Mouse (Mus musculus): ENCODE data around the gene Gm45521.
A peak's percentile ranks its signal among the peaks of the same experiment; 100 is the strongest.

Gm45521 gene

DNA sequence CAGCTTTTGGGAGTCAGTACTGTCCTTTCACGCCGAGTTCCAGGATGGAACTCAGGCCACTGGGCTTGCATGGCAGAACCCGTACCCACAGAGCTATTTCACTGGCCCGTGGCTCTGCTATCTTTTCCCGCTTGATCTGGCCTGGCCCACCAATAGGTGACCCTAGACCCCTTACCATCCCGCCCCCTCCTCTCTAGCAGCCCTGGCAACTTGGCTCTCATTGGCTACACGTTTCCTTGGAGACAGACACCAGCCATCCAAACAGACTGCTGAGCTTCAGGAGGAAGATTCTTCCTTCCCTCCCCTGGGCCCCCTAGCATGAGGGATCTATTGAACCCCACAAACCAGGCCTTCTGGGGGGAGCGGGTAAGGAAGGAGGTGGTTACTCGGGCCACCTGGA lies at the start of gene Gm45521:
TSS of gene Gm45521 (plus strand) at position 240 of the 400 bp plus-strand sequence.
- no peak for DNase-seq (ENCODE audit: low spot score)

GRCm38 (mm10) chr14:7909472-7909871 lies 47.6 kb upstream of the Gm45521 start:
- DNase-seq (ENCODE audit: low spot score) = no peak

DNA sequence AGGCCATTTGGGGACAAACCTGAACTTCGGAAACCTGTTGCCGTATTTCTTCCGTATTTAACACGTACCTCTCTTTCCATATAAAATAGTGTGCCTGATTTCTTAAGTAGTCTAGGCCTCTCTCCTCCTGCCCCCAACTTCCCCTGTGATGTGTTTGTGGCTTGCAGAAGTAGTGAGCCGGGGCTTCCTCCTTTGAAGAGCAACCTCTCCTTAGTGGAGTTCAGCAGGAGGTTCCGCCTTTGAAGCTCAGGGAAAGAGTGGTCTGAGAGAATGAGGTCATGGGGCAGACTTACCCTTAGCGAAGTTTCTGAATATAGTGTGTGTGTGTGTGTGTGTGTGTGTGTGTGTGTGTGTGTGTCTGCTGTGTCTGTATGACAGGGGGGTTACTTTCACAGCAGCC lies 43.2 kb upstream of the Gm45521 start:
- DNase-seq (ENCODE audit: low spot score) = peak; percentile 34

DNA sequence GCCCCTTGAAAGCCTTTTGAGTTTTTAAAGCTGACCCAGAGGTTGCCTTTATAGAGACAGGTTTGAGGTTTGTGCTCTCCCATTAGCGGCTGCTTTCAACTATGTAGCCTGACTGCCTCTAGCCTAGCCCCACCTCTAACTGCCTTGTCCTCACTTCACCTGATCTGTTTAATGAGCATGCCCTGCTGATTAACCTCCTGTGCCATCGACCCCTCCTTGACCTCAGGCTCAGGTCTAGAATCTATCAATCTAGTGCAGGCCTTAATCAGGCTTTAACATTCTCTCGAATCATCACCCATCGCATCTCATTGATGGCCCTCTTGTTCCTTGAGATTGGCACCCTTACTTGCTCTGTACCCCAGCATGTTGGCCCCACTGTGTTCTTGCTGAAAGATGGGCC lies 42.6 kb upstream of the Gm45521 start:
- no peak for DNase-seq (ENCODE audit: low spot score)

DNA sequence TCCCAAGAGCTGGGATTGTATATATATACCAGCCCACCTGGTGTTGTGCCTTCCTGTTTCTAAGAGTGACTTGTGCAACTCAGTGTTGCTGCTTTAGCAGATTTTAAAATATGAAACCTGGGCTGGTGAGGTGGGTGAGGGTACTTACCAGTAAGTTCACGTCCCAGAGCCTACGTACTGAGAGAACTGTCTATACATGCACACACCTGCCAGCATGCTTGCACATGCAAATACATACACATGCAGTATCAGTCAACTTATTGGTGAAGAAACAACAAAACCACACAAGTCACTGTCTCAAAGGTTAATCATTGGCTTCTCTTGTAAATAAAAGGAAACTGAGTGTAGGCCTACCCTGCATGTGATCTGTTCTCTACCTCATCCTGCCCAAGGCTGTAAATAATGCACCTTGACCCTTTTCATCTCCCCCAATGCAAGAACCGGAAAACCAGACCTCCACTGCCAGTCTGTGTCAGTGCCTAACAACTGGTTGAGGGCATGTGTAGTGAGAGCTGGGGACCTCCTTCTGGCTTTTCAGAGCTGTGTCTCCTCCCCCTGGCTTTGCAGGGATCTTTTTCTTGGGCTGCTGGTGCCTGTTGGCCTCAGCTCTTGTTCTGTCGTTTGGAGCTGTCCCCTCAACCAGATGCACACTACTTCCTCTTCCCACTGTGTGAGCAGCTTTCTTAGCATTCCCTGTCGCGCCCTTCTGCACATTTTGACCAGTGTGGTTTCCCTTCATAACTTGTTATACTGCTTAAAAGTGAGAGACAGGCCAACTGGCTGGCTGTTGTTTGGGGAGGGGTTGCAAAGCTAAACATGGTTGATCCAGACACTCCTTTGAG lies 38.7 kb upstream of the Gm45521 start:
- DNase-seq (ENCODE audit: low spot score) = no peak

DNA sequence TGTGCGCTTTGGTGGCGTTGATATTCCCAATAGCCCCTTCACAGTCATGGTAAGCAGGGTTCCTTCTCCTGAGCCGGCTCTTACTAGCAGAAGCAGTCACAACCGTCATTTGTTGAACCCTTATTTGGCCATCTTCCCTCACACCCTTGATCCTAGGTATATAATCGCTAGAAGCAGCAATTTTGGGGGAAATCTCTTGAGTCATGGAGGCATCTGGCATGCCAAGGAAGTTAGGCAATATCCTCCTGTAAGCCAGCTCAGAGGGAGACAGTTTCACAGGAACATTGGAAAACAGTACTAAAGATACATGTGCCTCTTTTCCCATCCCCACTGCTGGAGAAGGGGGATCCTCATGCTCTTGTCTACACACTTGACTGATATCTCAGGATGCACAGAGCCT lies 37.8 kb upstream of the Gm45521 start:
- no peak for DNase-seq (ENCODE audit: low spot score)

DNA sequence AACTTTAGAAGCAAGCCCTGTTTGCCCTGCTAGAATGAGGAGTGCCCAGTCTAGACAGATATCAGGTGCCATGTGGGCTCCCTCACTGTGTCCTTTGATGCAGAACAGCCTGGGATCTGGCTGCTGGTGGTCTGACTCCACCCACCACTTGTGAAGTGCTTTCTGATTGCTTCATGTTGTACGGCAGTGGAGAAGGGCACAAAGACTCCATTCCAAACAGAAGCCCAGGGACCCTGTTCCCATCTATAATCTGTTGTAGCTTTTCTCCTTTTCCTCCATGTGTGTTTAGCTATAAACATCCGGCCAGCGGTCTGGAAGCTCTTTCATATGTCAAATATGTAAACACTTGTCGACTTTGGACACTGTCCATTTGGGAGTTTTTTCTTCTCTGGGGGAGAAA lies 37.2 kb upstream of the Gm45521 start:
- no peak for DNase-seq (ENCODE audit: low spot score)

DNA sequence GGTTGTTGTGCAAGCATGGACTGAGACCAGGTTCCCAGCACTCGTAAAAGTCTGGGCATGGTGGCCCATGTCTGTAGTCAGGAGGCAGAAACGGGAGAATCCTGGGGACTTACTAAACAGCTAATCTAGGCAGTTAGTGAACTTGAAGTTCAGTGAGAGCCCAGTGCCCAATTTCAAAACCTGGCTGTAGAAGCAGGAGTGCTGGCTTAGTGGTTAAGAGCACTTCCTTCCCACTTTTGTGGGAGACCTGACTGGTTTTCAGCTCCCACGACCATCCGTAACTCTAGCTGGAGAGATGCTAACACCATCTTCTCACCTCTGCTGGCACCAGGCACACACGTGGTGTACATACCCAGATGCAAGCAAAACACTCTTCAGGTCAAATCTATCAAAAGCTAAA lies 35.6 kb upstream of the Gm45521 start:
- no peak for DNase-seq (ENCODE audit: low spot score)

DNA sequence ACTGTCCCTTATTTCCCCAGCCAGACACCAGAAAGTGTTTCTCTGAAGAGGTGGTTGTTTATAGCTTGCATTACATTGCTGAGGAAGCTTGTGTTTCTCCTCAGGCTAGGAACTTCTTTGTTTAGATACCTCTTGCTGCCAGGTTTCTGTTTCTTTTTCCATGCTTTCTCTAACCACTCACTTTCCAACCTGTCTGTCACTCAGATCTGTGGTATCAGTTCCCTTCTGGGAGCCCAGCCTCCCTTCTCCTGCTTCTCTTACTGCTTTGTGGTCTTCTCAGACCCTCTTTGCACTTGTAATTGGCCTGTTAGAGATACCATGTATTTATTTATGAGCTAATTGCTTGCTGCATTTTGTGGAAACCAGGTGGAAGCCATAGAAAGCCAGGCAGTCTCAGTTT lies 33.5 kb upstream of the Gm45521 start:
- no peak for DNase-seq (ENCODE audit: low spot score)

- no peak for DNase-seq (ENCODE audit: low spot score)
These were observed 28.7 kb upstream of the Gm45521 start for GRCm38 (mm10) chr14:7928362-7928761.

- DNase-seq (ENCODE audit: low spot score) = no peak
These were observed 28.1 kb upstream of the Gm45521 start for GRCm38 (mm10) chr14:7929029-7929428.

GRCm38 (mm10) chr14:7932151-7932550 lies 24.9 kb upstream of the Gm45521 start:
- DNase-seq (ENCODE audit: low spot score) = no peak

GRCm38 (mm10) chr14:7934166-7934565 lies 22.9 kb upstream of the Gm45521 start:
- DNase-seq (ENCODE audit: low spot score) = no peak

- no peak for DNase-seq (ENCODE audit: low spot score)
These were observed 19.9 kb upstream of the Gm45521 start for GRCm38 (mm10) chr14:7937052-7937630.

DNA sequence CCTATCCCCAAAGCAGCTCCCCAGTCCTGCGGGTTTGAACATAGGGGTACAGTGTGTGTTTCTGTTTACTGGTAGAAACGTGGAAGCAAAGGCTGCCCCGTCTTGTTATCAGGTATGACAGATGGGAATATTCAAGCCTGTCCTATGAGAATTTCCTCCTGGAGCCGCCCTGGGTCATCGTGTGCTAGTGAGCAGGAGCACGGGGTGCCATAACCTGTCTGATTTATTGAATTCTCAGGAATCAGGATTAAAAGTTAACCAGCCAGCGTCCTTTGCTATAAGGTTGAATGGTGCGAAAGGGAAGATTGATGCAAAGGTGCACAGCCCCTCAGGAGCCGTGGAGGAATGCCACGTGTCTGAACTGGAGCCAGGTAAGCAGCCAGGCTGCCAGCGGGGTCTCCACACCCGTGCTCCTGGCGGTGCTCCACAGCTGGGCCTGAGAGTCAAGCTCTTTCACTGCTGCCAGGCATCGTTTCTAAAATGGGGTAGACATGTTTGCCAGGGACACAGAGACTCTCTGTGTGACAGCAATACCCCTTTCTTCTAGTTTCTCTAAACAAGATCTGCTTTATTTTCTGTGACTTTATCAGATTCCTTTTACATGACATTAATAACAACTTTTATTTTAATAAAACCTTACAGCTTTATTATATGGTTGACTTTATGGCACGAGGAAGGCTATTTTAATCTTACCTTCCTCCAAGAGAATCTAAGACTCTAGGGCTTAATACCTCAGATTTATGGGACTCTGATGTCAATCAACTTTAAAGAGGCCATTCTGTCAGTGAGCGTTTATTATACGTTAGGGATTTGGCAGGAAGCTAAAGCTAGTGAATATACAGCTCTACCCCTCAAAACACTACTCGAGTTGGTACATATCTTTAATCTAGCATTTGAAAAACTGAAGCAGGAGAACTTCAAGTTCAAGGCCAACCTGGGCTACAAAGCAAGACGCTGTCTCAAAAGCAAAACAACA lies 18.0 kb upstream of the Gm45521 start:
- DNase-seq (ENCODE audit: low spot score) = no peak

DNA sequence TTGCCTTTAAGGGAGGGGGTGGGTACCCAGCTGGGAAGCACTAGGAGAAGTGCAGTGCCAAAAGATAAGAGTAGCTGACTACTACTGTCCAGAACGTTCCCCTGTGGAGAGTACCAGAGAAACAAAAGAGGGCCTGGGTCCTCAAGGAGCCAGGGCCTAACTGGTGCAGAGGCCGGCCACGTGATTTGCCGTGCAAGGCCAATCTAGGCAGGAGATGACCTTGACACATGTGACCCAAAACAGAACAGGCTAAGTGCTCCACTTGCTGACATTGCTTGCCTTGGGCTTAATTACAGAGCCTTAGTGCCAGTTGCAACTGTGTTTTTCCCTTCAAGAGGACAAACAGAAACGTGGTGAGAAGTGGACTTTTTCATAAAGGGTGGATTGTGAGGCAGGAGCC lies 15.7 kb upstream of the Gm45521 start:
- DNase-seq (ENCODE audit: low spot score) = no peak

DNA sequence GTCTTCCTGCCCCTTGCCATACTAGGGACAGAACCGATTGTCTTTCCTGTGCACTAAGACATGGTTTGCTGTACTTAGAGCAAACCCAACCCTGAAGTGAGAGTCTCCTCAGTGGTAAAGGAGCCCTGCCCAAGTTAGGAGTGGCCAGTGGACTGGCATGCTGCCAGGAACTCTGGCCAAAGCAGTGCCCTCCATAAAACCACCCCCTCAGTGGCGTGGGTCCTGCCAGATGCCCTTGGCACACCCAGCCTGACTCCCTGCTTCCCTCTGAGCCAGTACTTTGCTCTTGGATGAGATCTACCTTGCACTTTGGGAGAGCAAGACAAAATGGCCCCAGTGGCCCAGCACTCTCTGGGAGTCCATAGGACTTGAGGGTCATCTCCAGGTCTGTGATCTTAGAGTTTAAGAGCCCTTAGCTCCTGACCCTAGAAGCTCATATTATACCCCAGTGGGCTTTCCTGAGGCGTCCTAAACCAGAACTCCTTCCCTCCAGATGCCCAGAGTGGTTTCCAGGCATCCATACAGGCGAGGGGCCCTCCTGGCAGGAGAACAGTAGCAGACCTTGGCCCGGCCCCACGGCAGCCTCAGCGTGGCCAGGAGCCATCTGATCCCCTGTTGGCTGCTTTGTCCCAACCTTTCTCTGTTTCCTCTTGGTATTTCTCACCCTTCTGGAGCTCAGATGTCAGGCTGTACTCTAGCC lies 13.8 kb upstream of the Gm45521 start:
- peak; percentile 71 for DNase-seq (ENCODE audit: low spot score)

- DNase-seq (ENCODE audit: low spot score) = no peak
These were observed 13.3 kb upstream of the Gm45521 start for GRCm38 (mm10) chr14:7943801-7944135.

- peak; percentile 42 for DNase-seq (ENCODE audit: low spot score)
These were observed 12.6 kb upstream of the Gm45521 start for GRCm38 (mm10) chr14:7944349-7945039.

GRCm38 (mm10) chr14:7945261-7945660 lies 11.8 kb upstream of the Gm45521 start:
- no peak for DNase-seq (ENCODE audit: low spot score)

- no peak for DNase-seq (ENCODE audit: low spot score)
These were observed 5.9 kb upstream of the Gm45521 start for GRCm38 (mm10) chr14:7951234-7951633.
